Mouse (Mus musculus) hindbrain, embryonic 16.5 days (tissue): Measurements from ENCODE around the gene Otx2. TPM values are rescaled to one million over a fixed set of nuclear protein-coding genes. Genes with fewer than 3 reads are reported as not detected.

Experiments
- ATAC-seq: fragments of 200-750 bp; cut with Nextera tagmentation; 2 replicates; pipeline ENCODE4 v1.8.0; 2017; ENCODE audit warnings: moderate TSS enrichment, moderate library complexity
- H3K27ac ChIP-seq: fragments of 300-500 bp; sonication (generic); 2 replicates; pipeline ENCODE4 v1.5.1; 2014; ENCODE audit warnings: low read depth, mild to moderate bottlenecking, control low read depth, low read length, moderate library complexity
- H3K27me3 ChIP-seq: fragments of 300-500 bp; sonication (generic); replicated peaks from 2 replicates; pipeline ENCODE4 v1.6.1; 2014; ENCODE audit warnings: low read length; ENCODE audit not compliant: control insufficient read depth, insufficient read depth
- H3K36me3 ChIP-seq: fragments of 300-500 bp; sonication (generic); 2 replicates; pipeline ENCODE4 v1.6.1; 2014; ENCODE audit warnings: mild to moderate bottlenecking, low read length, moderate library complexity, mixed read lengths; ENCODE audit not compliant: control insufficient read depth, insufficient read depth
- H3K4me1 ChIP-seq: fragments of 300-500 bp; sonication (generic); 2 replicates; pipeline ENCODE4 v1.6.1; 2014; ENCODE audit warnings: low read depth, low read length; ENCODE audit not compliant: control insufficient read depth, insufficient read depth
- H3K4me2 ChIP-seq: fragments of 300-500 bp; sonication (generic); 2 replicates; pipeline ENCODE4 v1.6.1; 2014; ENCODE audit warnings: mild to moderate bottlenecking, low read length, control low read depth, moderate library complexity
- H3K4me3 ChIP-seq: fragments of 300-500 bp; sonication (generic); 2 replicates; pipeline ENCODE4 v1.5.1; 2014; ENCODE audit warnings: mild to moderate bottlenecking, low read length, control low read depth, moderate library complexity
- H3K9ac ChIP-seq: fragments of 300-500 bp; sonication (generic); 2 replicates; pipeline ENCODE4 v1.6.1; 2014; ENCODE audit warnings: low read depth, mild to moderate bottlenecking, control low read depth, low read length, moderate library complexity
- H3K9me3 ChIP-seq: fragments of 300-500 bp; sonication (generic); 2 replicates; pipeline ENCODE4 v1.6.1; 2014; ENCODE audit warnings: mild to moderate bottlenecking, low read length, moderate library complexity; ENCODE audit not compliant: control insufficient read depth
- WGBS: fragments of 180-500 bp; shearing (Covaris S2); extraction: QIAGEN DNeasy Blood & Tissue Kit; methylation state at CpG from one replicate; pipeline ENCODE4 v1.1.7; 2014; 5-methylcytosine and 5-hydroxymethylcytosine counted together
- polyA plus RNA-seq: library from polyadenylated mRNA; unstranded; fragments of >200 nt; fragmentation: Nextera tagmentation; extraction: Ambion mirVana; gene quantifications from 2 replicates; pipeline ENCODE4 v1.2.1, GENCODE M21; 2015

The Otx2 gene
- polyA plus RNA-seq, 1 experiment from 2014 or later = 21.0 TPM

DNA sequence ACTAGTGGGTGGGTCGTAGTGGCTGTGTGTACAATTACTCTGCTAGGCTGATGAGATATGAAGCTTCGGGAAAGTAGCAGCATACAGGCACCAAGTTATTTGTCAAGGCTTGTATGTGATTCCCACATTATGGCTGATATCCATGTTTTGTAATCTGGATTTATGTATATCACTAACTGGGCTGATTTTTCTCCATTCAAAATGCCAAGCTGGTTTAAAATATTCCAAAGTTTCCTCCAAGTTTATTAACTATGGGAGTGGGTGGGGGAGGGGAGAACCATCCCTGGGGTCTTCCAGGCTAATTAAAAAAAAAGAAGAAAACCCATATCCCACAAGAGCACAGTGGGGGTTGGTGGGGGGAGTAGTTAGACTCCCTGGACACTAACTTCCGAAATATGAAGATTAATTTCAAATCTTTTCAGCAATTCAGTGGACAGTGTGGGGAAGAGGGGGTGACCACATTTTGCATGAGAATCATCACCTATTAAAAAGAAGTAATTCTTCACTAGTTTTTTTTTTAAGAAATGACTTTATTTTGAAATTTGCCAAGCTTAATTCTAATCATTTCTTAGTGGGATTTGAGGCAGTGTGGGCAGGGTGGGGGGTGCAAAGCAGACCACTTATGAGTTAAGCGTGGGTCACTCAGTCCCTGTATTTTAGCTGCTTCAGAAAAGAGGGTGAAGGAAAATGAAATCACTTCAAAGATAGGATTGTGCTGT lies 2.7 kb downstream of the Otx2 start:
- 38% methylated on average over 4 of the region's 4 CpGs for WGBS
- Histone ChIP-seq H3K4me1 (no peaks in the 10 kb centered on the region), H3K27me3 (peaks cover 52% of the 10 kb centered on the region), H3K4me3 (no peak overlapping the region), H3K4me2 (no peak overlapping the region), H3K27ac (no peak overlapping the region), H3K36me3 (no peaks in the 10 kb centered on the region), H3K9me3 (no peaks in the 10 kb centered on the region), H3K9ac (no peak overlapping the region)
- no peak for ATAC-seq

GRCm38 (mm10) chr14:48670258-48670630 lies 3.4 kb downstream of the Otx2 start:
- Histone ChIP-seq H3K4me1 (no peaks in the 10 kb centered on the region), H3K4me2 (peak overlapping the region; percentile 6; the same call in 1 of the 2 replicates), H3K27ac (no peak overlapping the region), H3K4me3 (no peak overlapping the region), H3K9ac (no peak overlapping the region), H3K9me3 (no peaks in the 10 kb centered on the region), H3K27me3 (peaks cover 46% of the 10 kb centered on the region), H3K36me3 (no peaks in the 10 kb centered on the region)
- WGBS = 5% methylated on average over 3 of the region's 3 CpGs
- no peak for ATAC-seq

DNA sequence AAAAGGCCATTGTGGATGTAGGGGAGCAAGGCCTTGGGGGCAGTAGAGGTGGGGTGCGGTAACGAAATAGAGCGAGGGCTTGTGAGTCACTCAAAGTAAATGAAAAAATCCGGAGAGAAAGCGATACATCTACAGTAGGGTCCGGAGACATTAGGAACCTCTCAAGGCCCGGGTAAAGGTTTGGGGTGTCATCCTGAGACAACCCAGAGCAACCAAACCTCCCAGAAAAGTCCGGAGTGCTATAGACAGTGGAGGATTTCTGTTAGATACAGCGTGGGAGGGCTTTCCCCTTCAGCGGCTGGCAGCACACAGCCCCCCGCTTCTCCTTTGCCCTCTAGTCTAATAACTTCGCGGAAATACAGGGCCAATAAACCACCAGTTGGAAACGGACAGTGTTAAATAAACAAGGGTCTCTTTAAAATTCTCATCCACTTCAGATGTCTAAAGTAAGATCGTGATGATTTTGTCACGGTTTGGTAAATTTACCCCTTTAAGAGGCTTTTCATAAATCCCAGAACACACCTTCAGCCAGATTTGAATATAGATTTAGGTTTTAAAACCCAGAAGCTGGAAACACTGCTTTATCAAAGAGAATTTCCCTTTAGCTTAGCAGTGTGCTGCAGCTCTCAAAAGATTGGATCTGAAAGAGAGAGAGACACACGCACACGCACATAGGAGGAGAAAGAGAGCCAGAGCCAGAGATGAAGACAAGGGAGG lies 3.9 kb downstream of the Otx2 start:
- Histone ChIP-seq H3K27me3 (peaks cover 42% of the 10 kb centered on the region), H3K4me2 (no peak overlapping the region; the same call in 1 of the 2 replicates), H3K4me1 (no peaks in the 10 kb centered on the region), H3K9me3 (no peaks in the 10 kb centered on the region), H3K4me3 (no peak overlapping the region), H3K36me3 (no peaks in the 10 kb centered on the region), H3K27ac (no peak overlapping the region), H3K9ac (no peak overlapping the region)
- no peak for ATAC-seq
- 1% methylated on average over 18 of the region's 18 CpGs for WGBS

GRCm38 (mm10) chr14:48668761-48669303 lies 4.8 kb downstream of the Otx2 start:
- no peak overlapping the region; the same call in 1 of the 2 replicates for H3K9ac ChIP-seq
- no peaks in the 10 kb centered on the region for H3K36me3 ChIP-seq
- peak overlapping the region; percentile 22 for H3K4me3 ChIP-seq
- 0 out of 2 replicates have a peak overlapping the region, but pooled peaks have one; percentile 5 for H3K27ac ChIP-seq
- WGBS = 0% methylated on average over 29 of the region's 29 CpGs
- no peaks in the 10 kb centered on the region for H3K4me1 ChIP-seq
- H3K4me2 ChIP-seq = peak overlapping the region; percentile 20
- ATAC-seq = peak; percentile 29; the same call in 1 of the 2 replicates
- no peaks in the 10 kb centered on the region for H3K9me3 ChIP-seq
- peaks cover 34% of the 10 kb centered on the region for H3K27me3 ChIP-seq

DNA sequence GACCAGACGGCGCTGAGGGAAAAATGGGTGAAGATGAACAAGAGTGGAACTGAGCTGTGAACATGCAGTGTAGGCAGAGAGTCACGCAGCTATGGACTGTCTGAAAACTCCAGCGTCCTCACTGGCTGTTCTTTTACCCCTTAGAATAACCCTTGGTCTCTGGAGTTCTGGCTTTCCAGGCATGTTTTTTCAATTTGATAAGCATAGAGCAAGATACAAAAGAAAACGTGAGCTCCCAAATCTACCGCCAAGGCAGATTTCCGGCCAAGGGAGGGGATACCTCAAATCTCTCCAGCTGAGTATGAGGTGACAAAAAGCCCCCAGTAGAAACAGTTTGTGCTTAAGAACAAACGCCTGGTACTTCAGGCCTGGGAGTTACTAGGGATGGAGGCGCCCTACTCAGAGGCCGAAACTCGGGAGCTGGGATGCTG lies 5.6 kb downstream of the Otx2 start:
- Histone ChIP-seq H3K4me2 (peak overlapping the region; percentile 10; the same call in 1 of the 2 replicates), H3K36me3 (no peaks in the 10 kb centered on the region), H3K4me1 (no peaks in the 10 kb centered on the region), H3K27me3 (peaks cover 29% of the 10 kb centered on the region), H3K27ac (no peak overlapping the region), H3K9ac (no peak overlapping the region), H3K4me3 (no peak overlapping the region), H3K9me3 (no peaks in the 10 kb centered on the region)
- 3% methylated on average over 11 of the region's 11 CpGs for WGBS
- no peak for ATAC-seq

- H3K9me3 ChIP-seq = no peaks in the 10 kb centered on the region
- ATAC-seq = no peak
- H3K4me1 ChIP-seq = no peaks in the 10 kb centered on the region
- WGBS = 4% methylated on average over 12 of the region's 12 CpGs
- no peak overlapping the region for H3K4me2 ChIP-seq
- H3K36me3 ChIP-seq = no peaks in the 10 kb centered on the region
- H3K9ac ChIP-seq = no peak overlapping the region
- H3K4me3 ChIP-seq = no peak overlapping the region; the same call in 1 of the 2 replicates
- H3K27ac ChIP-seq = no peak overlapping the region
- peaks cover 26% of the 10 kb centered on the region for H3K27me3 ChIP-seq
These were observed 6.2 kb downstream of the Otx2 start for GRCm38 (mm10) chr14:48667396-48667795.

GRCm38 (mm10) chr14:48666771-48667170 lies 6.8 kb downstream of the Otx2 start:
- under 1% methylated on average over 19 of the region's 19 CpGs for WGBS

GRCm38 (mm10) chr14:48665816-48666661 lies 7.6 kb downstream of the Otx2 start:
- H3K9me3 ChIP-seq = no peaks in the 10 kb centered on the region
- H3K27ac ChIP-seq = no peak overlapping the region; the same call in 1 of the 2 replicates
- peak overlapping the region; percentile 27 for H3K4me3 ChIP-seq
- no peak for ATAC-seq
- under 1% methylated on average over 52 of the region's 52 CpGs for WGBS
- no peak overlapping the region; the same call in 1 of the 2 replicates for H3K4me2 ChIP-seq
- H3K9ac ChIP-seq = peak overlapping the region; percentile 4; the same call in 1 of the 2 replicates
- peaks cover 25% of the 10 kb centered on the region for H3K27me3 ChIP-seq
- H3K36me3 ChIP-seq = no peaks in the 10 kb centered on the region
- H3K4me1 ChIP-seq = no peaks in the 10 kb centered on the region

More at GRCm38 (mm10) chr14:48666771-48667170, 6.8 kb downstream of the Otx2 start:
- Histone ChIP-seq H3K27me3 (peaks cover 29% of the 10 kb centered on the region), H3K27ac (no peak overlapping the region), H3K4me1 (no peaks in the 10 kb centered on the region), H3K9me3 (no peaks in the 10 kb centered on the region), H3K9ac (no peak overlapping the region), H3K4me2 (no peak overlapping the region), H3K36me3 (no peaks in the 10 kb centered on the region), H3K4me3 (peak overlapping the region; percentile 27)
- ATAC-seq = no peak
